Mouse (Mus musculus): ENCODE measurements at regions not wholly inside any gene's neighbourhood (a gene's known extent, or its start where the extent isn't known, plus 50 kb on each side); places are given as distances from the start of the nearest gene placed in this dataset.

DNA sequence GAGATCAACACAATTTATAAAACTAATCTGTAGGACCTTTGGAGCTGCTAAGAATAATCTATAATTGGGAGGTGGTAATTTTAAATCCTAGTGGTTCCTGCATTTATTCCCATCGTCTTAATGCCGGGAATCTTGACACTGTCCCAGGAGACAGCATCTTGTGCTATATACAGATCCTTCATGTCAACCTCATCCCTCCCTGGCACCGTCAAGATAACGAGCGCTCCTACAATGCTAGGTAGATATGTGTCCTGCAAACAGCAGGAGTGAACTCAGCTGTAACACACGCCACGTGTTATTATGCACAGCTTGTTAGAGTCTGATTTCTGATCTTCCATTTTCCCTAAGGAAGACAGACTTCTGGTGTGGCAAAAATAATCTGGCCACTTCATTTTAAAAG is 237.0 kb upstream of the Cnr1 start:
- DNase-seq (ENCODE audit: low spot score in 2 of 2), result no peak

DNA sequence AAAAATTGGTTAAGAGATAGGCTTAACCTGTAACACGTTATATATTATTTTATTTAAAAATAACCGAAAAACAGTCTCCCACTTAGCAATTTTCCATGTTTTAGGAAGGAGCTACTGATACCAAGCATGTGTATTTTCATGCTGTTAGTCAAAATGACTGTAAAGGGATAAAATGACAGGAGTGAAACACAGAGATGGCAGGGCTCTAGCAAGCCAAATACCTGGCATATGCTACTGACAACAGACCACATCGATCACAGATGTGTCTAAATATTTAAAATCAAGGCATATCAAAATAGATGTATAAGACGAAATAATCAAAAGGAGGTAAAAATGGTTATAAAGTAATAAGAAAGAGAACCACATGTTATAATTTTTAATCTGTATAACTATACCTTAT is 231.0 kb upstream of the Cnr1 start:
- DNase-seq (ENCODE audit: low spot score in 2 of 2), result no peak

DNA sequence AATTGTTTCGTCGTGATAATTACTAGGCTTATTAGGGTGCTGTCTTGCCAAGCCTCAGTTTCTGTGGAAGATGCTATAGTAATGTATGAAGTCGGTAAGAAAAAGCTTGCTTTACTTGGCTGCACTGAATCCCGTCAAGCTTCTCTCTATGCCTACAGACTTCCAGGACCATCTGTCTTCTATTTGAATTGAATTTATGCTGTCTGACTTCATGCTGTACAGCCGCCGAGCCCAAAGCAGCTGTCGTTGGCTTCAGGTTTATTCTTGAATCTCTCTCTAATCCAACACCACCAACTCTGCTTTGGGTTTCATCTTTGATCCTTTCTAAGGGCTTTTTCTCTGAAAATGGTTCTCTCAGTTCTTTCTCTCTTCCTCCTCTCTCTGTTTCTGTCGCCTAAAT is 227.4 kb upstream of the Cnr1 start:
- no peak for DNase-seq (ENCODE audit: low spot score in 2 of 2)

DNA sequence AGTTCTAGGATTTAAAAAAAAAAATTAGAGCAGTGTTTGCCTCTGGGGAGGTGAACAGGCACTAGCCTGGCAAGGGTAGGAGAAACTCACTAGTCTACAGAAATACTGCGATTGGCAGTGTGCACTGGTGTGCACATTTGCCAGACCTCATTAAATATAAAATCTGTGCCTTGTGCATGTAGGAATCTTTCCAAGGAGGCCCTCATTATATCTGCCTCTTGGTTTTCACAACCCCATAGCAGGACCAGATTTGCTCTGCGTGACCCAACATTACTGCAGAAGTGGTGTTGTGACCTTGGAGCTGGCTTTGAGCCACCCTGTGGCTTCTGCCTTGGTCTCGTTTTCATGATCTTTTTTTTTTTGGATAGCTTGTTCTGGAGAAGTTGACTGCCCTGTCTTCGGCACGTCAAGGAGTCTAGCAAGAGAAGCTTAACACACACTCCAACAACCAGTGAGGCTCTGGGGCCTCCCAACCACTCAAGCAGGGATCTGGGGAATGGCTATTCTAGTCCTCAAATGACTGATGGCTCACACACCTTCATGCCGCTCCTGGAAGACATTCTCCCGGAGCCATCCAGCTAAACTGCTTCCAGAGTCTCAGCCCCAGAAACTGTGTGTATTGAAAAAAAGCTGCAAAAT is 222.2 kb upstream of the Cnr1 start:
- no peak for DNase-seq (ENCODE audit: low spot score in 2 of 2)

DNA sequence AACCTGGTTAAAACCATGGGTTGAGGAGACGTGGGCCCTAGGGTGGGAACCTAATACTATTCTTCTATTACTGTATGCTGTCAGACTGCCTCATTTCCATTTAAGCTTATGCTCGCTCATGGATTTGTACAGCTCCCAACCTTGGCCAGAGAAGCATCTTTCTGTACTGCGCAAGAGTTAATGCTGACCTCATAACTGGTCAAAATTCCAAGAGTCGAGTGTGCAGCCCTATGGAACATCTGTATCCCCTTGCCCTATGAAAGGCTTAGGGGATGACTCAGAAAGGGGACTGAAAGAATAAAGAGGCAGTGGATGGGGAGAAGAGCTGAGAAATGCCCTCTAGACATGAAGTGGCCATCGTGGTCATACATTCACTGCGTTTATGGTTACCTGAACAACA is 218.7 kb upstream of the Cnr1 start:
- DNase-seq (ENCODE audit: low spot score in 2 of 2), result no peak

DNA sequence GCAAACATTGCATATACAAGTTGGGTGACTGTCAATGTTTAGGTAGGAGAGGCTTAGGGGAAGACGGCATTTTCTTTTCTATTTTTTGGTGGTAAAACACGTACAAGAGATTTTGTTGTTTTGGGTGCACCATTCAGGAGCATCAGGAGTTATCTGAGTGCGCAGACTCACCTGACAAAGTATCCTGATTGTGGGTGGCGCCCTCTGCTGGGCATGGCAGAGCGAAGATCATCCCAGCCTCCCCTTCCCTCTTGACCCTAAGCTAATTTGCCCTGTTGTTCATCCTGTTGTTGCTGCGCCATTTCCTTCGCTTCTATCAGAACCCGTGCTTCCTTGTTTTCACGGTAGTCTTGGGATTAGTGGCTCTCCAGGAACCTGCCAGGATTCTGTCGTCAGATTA is 217.6 kb upstream of the Cnr1 start:
- DNase-seq (ENCODE audit: low spot score in 2 of 2), result no peak

DNA sequence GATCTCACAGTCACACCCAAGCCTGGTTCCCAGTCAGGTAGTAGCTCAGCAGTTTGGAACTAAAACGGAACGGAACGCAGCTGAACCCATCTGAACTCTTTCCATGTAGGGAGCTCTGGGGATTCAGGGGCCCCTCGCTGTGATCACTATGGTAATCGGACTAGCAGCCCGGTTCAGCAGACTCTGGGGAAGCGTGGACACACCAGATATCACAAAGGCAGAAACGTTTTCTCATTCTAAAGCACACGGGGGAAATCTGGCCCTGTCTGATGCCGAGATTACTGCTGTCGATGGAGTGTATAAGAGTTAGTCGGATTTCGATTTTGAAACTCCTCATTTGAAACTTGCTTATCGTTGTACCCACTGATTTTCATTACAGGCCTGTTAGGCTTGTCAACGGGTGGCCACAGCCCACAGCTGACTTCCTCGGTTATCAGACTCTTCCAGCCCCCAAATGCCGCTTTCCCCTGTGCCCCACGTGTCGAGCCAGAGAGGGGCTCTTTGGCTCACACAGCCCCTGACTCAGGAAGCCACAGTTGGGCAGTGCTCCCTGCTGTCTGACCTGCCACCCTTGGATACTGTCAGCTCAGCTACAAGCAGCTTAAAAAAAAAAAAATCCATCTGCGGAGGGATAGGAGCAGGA is 207.8 kb upstream of the Cnr1 start:
- DNase-seq (ENCODE audit: low spot score in 2 of 2), result no peak

DNA sequence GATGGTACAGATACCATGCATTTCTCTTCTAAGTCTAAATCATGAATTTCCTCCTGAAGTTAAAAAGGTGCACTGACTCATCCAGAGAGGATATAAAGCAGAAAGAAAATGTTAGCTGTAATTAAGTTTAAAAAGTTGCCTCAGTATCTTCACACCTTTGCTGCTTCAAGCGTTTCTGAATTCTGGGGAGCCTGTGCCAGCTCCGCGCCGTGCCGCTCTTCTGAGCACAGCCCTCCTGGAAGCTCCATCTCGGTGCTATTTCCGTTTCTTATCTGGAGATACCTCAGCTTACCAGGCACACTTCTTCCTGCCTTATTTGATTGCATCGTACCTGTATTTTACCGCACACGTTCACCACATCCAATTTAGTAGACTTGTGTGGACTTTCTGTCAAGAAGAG is 203.4 kb upstream of the Cnr1 start:
- DNase-seq (ENCODE audit: low spot score in 2 of 2), result no peak

DNA sequence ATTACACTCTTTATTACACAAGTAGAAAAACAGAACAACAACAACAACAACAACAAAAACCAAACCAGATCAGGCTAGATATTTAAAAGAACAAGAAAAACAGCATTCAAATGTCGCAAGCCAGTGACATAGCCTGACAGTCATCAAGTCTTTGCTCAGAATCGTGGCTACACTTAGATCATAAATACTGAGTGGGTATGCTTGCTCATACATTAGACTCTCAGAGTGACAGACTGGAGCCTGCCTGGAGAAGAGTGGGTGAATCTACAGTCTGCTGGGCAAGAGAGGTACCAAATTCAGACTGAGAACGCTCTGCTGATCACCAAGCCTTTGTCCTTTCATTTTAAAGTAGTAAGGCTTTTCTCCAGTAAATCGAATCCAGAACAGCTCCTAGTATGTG is 202.4 kb upstream of the Cnr1 start:
- DNase-seq (ENCODE audit: low spot score in 2 of 2), result no peak

DNA sequence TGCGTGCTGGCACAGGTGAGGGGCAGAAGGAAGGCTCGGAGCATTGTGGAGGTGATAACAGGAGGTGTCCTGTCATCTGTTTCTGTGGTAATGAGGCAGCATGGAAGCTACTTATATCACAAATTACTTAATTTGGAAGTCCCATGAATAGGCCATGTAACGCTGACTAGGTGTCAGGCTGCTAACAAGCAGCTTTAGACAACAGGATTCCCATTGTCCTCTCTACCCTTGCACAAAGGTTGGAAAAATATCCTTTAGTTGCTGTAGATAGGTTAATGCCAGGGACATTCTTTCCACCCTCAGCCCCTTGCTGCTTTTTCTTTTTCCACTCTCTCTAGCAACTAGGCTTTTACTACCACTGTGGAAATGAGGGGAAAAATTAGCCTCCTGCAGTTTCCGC is 192.6 kb upstream of the Cnr1 start:
- DNase-seq (ENCODE audit: low spot score in 2 of 2), result no peak

DNA sequence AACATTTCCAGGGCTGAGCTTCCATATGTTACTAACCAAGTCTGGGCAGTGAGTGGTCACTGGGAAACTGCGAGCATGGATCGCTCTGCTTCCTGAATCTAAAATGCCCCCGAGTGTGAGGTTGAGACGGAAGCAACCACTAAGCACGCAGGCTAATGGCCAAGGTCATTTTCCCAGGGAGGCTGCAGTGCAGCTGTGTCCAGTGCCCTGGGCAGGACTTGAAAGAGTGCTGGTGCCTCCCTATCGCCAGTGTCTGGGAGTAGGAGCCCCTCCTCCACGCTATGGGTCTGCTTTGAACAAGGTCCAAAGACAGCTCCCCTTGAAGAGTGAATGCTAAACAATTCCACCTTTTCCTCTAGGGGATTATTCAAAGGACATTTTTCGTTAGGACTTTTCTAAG is 189.5 kb upstream of the Cnr1 start:
- no peak for DNase-seq (ENCODE audit: low spot score in 2 of 2)

DNA sequence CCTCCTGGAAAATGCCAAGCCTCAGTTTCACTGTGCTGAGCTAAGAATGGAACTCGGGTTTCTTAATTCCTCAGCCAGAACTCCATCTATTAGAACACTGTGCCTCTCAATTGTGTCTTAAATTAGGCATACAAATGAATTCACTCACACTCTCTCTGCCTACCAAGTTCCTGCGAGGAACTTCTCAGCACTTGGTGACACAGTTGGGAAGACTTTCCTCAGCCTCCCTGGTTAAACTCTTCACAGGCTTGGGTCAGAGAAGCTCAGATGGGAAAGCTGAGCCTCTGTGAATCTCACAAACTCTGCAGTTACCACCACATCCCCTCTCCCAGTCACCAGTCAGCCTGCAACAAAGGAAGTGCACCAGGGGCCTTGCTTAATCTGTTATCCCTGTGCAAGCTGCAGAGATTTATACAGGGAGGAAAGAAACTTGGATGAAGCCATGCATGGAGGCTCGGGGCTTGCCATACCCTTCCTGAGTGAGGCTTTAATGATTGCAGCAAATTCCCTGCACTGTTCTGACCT is 188.9 kb upstream of the Cnr1 start:
- no peak for DNase-seq (ENCODE audit: low spot score in 2 of 2)

DNA sequence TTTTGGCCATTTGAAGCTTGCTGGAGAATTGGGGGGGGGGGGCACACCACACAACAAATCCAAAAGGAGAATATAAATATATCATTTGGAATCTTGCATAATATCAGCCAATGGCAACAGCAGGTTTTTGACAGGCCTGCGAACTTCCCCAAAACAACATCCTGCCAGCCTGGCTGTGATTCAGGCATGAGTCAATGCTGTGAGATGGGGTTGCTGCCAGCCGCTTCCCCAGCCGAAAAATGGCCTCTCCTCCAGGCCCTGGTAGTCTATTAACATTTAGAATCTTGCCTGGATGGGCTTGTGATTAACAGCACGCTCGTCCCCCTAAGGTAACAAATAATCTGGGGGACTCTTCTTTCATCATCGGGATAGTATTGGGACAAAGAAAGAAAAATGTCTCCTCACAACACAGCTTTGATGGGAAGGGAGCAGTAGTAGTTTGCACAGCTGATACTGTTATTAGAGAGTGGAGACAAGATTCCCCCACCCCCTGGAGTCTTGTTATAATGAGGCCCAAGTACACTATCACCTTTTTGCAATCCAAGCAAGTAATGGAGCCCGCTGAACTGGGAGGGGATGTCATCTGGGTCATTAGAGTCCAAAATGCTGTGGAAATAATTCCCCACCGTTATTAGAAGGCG is 188.2 kb upstream of the Cnr1 start:
- DNase-seq (ENCODE audit: low spot score in 2 of 2), result peak; percentile 4 to 49

DNA sequence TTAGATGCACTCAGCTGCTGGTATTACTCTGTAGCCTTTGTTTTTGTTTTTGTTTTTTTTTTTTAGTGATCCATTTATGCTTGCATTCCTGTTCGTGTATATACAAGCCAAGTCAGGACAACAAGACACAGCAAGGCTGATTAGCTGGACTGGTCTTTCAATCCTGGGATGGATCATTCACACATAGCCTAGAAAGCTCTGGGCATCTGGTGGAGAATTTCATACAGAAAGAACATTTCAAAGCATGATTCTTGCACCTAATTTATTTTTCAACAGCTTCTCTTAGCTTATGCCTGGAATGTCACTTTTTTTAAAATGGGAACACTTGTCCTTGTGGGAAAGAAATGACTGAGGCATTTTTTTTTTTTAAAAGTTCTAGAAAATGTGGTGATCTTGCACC is 187.1 kb upstream of the Cnr1 start:
- DNase-seq (ENCODE audit: low spot score in 2 of 2), result no peak

DNA sequence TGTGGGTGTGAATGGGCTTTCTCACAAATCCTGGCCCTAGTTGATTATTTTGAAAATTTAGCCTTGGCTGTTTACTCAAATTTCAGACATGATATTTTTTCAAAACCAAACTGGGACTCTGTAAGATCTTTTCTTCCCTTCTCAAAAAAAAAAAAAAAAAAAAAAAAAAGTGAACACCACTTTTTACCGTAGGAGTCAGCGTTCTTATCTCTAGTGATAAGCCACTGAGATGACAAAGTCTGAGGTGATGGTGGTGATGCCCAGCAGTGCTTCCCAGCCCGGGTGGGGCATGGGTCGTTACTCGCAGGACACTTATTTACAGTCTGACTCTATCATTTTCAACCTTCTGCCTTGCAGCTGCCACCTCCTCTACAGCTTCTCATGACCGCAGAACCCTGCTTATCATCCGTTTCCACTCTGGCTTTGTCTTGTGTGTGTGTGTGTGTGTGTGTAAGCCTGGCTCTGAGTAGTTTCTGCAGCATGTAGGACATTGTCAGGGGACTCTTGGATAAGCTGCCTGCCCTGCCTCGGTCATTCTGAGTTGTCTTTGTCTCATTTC is 186.5 kb upstream of the Cnr1 start:
- DNase-seq (ENCODE audit: low spot score in 2 of 2), result no peak

DNA sequence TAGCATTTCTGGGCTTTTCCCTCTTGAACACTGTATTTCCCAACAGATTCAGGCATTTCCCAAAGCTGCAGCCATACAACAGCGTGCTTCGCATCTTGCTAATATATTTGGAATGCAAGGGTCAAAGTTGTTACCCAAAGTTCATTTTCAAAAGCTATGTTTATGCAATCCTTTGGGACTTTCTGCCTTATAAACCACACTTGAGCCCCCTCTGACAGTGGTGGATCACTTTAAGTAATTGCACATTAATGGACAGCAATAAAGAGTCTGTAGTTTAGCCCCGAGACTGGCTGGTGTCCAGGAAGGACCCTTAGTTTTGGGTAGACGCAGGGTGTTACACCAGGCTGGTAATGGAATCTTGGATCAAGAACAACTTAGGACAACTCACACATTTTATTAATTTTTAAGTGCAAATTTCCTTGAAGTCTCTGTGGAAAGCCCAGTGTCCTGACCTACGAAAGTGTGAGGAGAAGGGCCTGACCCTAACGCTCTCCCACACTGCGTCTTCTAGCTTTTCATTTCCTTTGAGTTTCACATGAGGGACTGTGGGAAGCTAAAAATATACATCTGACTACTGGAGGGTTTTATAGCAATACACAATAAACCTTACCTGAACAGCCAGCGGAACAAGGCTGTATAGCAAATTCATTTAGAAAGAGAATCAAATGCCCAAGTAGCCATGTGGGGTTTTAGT is 185.0 kb upstream of the Cnr1 start:
- DNase-seq (ENCODE audit: low spot score in 2 of 2), result no peak

DNA sequence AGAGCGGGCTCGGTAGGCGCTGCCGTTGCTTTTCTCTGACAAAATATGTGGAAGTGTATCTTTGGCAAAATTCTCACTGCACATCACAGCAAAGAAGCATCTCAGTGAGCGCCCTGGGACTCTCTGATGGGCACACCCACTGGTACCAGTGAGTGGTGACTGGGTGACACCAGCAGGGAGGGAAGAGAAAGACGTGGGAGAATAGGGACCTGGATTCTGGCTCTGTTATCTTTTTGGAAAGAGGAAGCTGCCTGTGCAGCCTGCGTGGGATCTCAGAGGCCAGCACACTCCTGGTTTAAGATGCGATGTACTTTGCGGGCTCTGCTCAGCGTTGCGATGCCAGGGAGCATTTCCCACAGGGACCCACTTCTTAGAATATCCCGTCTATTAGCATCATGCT is 183.4 kb upstream of the Cnr1 start:
- DNase-seq (ENCODE audit: low spot score in 2 of 2), result no peak

DNA sequence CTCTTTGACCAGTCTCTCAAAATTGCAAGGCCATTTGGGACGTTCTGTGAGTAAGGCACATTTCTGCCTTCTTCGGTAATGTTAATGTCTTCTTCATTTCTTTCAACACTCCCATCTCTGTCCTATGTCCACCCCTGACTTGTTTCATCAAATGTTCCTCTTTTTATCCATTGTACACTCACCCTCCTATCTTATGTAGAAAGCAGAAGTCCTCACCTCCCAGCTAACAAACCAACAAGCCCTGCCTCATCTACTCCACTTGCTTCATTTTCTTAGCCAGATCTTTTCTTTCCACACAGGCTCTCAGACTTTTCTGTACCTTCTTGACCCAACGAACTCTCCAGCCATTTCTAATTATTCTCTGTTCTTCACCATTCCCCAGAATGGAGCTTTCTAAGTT is 179.2 kb upstream of the Cnr1 start:
- no peak for DNase-seq (ENCODE audit: low spot score in 2 of 2)

DNA sequence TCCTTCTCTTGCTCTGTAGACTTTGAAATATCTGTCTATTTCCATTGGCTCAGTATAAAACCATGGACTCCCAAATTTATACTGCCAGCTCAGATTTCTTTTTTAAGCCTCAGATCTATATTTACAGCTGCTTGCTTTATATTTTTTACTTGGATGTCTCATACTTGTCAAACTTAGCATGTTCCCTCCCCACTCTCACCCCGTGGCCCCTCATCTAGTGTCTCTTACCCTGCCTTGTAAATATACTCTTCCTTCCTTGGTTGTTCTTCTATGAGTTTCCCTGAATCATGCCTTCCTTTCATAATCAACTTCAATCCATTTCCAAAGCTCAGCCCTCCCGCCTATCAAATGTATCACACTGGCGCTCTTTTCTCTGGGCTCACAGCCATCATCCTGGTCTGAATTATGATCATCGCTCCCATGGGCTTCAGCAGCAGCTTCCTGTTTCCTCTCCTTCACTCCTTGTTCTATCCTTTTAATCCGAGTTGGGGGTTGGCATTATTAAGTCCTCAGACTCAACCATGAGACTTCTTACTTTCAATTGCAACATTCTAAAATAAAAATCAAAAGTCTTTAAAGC is 177.0 kb upstream of the Cnr1 start:
- peak in 1 of 2 experiments; percentile 20 for DNase-seq (ENCODE audit: low spot score in 2 of 2)

DNA sequence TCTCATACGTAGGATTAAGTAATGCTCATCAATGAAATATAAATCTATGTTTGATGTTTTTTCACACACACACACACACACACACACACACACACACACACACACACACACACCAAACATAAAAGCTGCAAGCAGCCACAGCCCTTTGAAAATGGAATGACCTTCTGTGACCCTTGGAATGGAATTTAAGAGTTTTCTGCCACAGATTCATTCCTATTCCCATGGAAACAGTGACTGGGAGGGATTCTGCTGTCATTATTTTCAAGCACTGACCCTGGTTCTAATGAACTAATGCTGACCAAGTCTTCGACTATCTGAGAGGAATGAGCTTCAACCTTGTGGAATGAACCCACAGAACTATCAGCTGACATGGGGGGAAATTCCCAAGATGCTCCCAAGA is 156.7 kb upstream of the Cnr1 start:
- DNase-seq (ENCODE audit: low spot score in 2 of 2), result no peak

DNA sequence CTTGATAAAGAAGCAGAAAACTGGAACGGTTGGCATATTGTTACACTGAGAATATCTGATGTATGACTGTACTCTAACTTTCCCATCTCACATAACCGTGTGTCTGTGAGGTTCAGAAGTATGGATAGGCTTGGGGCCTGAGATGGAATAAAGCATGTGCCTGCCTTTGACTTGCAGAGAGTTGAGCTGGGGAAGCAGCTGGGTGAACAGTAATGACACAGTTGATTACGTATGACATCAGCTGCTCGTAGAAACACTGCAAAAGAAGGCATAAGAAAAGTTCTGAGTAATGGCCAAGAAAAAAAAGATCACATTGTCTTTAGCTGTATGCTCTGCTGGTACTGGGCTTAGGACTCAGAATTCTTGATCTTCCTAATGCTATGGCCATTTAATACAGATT is 138.4 kb upstream of the Cnr1 start:
- DNase-seq (ENCODE audit: low spot score in 2 of 2), result no peak

DNA sequence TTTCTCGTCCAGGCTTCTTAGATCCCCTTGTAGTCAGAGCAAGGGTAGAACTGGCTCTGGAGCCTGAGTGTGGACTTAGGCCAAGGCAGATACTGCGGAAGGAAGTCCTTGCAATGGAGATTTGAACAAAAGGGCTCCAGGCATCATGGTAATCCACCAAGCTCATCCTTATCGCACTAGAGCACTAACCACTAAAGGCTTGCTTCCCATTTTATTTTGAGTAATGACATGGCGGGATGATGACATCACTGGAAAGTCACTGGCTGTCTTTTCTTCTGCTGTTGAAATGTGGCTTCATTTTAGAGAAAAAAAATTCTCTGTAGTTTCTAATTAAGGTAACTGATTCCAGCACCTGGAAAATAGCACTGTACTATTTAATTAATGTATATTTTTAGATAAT is 137.4 kb upstream of the Cnr1 start:
- DNase-seq (ENCODE audit: low spot score in 2 of 2), result no peak

All from urinary bladder, postnatal 36 days (tissue).